Mouse (Mus musculus): ENCODE data around the gene Stxbp6.

DNA sequence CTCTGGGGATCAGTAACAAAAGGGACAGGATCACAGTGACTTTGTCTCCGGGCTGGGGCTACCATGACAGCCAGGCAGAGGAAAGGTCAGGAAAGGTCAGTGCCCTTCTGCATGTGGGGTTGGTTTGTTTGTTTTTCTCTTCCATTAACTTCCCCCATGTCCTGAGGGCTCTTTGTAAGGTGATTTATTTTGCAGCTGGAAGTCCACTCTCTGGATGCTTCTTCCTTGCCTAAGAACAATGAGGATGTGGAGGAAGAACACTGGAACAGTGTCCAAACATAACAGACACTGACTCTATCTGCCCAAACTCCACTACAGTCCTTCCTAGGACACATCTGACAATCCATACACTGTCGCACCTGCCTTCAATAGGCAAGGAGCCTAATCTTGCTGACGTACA lies 146.1 kb downstream of the Stxbp6 start:
- no peak for TF ChIP-seq CTCF (IDR thresholded peaks at IDR 0.05; ENCODE audit: low read depth)
- no peak for TF ChIP-seq EP300 (IDR thresholded peaks at IDR 0.05; ENCODE audit: low read depth)

All from liver, postnatal 0 days (tissue).